Mouse (Mus musculus) G1E-ER4 (cell line): ENCODE measurements around the gene Ccdc38. TPM values are rescaled to one million over a fixed set of nuclear protein-coding genes. Genes with fewer than 3 reads are reported as not detected.

Experiments used
- GATA1 ChIP-seq: IDR thresholded peaks from one replicate; pipeline ENCODE4 v1.8.0; 2012; ENCODE audit warnings: low read length, inconsistent platforms
- polyA plus RNA-seq: library from polyadenylated mRNA; stranded (reverse); fragments of >175 nt; gene quantifications from 2 replicates; pipeline ENCODE4 v1.2.3, GENCODE M21; 2012

Gene Ccdc38
- polyA plus RNA-seq: not detected in 2 replicates

DNA sequence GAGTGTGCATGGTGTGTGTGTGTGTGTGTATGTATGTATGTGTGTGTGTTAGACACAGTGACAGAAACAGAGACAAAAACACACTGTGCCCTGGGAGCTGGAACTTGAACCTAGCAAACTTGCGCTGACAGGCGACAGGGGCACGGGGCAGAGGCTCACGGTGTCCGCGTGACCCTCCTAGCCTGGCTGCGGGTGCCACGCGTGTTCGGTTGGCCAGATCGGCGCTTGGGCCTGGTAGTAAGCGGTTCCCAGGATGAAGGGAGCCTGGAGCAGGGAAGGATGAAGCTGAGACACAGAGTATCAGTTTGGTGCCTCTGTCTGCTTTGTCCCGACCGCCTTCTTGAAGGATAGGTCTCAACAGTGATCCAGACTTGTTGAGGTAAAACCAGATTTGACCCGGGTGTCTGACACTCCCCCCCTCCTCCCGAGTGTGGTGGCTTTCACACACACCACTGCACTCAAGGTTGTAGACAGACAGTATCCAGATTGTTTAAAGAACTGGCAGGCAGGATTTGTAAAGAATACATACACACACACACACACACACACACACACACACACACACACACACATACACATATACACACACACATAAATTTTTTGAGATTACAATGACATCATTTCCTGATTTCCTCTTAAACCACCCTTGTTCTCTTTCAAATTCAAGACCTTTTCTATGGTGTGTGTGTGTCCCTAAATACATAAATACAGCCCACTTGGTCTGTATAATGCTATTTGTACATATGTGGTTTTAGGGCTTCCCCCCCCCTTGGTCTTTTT lies at the start of gene Ccdc38:
Gene Ccdc38, plus strand, starts transcription at position 202 of the 780 bp plus-strand sequence.
- no peak for TF ChIP-seq GATA1

- no peak for TF ChIP-seq GATA1
These were observed 39.6 kb upstream of the Ccdc38 start for GRCm38 (mm10) chr10:93500864-93501263.

DNA sequence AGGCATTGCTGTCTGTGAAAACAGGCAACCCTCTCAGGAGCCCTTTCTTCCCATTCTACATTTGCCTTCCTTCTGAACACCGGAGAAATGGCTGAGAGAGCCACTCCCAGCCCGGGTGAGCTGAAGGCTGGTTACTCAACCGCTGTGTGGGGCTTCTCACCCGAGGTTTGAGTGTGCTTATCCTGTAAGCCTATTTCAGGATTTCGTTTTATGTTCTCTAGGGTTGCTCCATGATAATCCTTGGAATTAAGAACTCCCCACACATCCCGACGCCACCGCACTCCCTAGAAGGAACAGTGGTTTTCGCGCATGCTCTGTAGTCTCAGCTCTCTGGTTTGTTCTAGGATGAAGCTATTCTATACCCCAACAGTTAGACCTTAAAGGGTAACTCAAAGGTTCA lies 39.1 kb upstream of the Ccdc38 start:
- TF ChIP-seq GATA1: no peak

DNA sequence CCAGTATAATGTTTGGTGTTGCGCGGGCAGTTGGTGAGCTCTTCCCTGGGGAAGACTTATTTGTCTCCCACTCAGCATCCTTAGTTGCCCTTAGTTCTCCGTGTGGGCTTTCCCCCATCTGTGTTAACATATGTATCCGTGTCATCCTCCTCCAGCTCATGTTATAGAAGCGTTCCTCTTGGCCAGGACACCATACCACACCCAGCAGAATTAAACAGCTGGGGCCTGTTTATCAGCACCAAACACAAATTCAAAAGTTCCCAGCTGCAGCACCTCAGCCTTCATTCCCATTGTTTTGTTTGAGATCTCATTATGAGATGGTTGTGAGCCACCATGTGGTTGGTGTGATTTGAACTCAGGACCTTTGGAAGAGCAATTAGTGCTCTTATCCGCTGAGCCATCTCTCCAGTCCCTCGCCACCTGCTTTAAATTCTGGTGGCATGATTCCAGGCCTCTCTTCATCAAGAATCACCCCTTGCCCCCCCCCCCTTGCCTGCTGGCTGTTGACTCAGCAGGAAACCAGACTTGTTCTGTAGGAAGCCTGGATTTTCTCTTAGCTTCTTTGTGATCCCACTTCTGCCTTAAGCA lies 32.0 kb upstream of the Ccdc38 start:
- no peak for TF ChIP-seq GATA1

GRCm38 (mm10) chr10:93509532-93510153 lies 30.8 kb upstream of the Ccdc38 start:
- TF ChIP-seq GATA1: no peak

GRCm38 (mm10) chr10:93515419-93515818 lies 25.0 kb upstream of the Ccdc38 start:
- TF ChIP-seq GATA1: no peak

GRCm38 (mm10) chr10:93515927-93516326 lies 24.5 kb upstream of the Ccdc38 start:
- TF ChIP-seq GATA1: no peak

DNA sequence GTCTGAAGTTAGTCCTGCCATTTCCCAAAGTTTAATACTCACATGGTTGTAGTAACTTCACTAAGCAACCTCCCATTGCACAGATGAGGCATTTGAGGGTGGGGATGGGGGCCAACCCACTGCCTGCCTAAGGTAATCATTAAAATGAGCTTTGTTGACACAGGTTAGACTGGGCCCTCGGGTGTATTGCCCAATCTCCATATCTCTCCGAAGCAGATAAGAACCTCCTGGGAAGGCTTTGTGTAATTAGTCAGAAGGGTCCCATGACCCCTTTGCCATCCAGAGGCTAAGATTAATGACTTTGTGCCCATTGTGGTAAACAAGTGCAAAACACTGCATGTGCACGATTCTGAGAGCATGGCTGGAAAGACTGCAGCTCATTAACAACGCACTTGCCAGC lies 22.7 kb upstream of the Ccdc38 start:
- no peak for TF ChIP-seq GATA1

- no peak for TF ChIP-seq GATA1
These were observed 22.2 kb upstream of the Ccdc38 start for GRCm38 (mm10) chr10:93518186-93518585.

GRCm38 (mm10) chr10:93518620-93519019 lies 21.8 kb upstream of the Ccdc38 start:
- TF ChIP-seq GATA1: no peak

- TF ChIP-seq GATA1: no peak
These were observed 21.3 kb upstream of the Ccdc38 start for GRCm38 (mm10) chr10:93519159-93519558.

GRCm38 (mm10) chr10:93519756-93520155 lies 20.7 kb upstream of the Ccdc38 start:
- no peak for TF ChIP-seq GATA1

GRCm38 (mm10) chr10:93520994-93521393 lies 19.4 kb upstream of the Ccdc38 start:
- TF ChIP-seq GATA1: no peak

DNA sequence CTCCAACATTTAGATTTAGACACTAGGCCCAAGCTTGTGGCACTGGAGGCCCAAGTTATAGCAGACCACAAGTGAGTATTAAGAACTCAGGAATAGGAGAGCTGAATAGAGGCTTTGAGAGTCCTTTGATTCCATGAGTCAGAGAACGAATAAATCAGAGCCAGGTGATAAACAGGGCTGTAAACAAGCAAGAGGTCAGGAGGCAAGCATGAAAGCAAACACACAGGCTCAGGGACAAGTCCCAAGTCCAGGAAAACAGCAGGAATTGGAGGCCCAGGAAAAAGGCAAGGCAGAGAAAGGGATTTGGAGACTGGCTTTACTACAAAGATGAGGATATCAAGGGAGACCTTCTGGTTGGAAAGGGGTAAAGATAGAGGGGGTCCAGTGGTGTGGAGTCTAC lies 15.1 kb upstream of the Ccdc38 start:
- no peak for TF ChIP-seq GATA1

DNA sequence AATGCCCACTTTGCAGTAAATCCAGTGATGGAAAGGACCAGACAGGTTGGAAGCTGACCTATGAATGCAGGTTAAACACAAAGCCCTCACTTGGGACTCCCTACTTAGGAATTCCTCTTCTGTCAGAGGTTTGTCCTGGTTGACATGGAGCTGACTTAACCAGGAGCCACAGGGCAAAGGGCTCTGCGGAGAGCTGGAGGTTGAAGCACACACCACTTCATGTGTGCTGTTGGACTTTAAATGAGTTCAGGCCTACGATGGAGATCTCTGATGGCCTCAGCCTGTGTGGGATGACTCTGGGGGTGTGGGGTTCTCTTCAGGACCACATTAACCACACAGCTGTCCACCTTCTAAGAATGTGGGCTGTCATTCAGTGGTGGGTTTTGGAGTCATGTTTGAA lies 2.1 kb upstream of the Ccdc38 start:
- TF ChIP-seq GATA1: no peak

- TF ChIP-seq GATA1: no peak
These were observed 1.6 kb upstream of the Ccdc38 start for GRCm38 (mm10) chr10:93538818-93539217.
